Mouse (Mus musculus) layer of hippocampus, postnatal 25 days (tissue): Measurements from ENCODE around the gene Gm9837. TPM values are rescaled to one million over a fixed set of nuclear protein-coding genes. Genes with fewer than 3 reads are reported as not detected.

Source experiments
- DNase-seq, 2 experiments: peaks; one replicate each; pipeline ENCODE4 v3.0.0; 2022; ENCODE audit warnings: mixed read lengths in 2 of 2, low spot score in 1 of 2; ENCODE audit errors: extremely low spot score in 1 of 2
- total RNA-seq, 2 experiments: library from RNA; stranded (reverse); gene quantifications; 2 replicates each; pipeline ENCODE4 v1.2.3; 2021

The Gm9837 gene
- total RNA-seq, 2 experiments from 2014 or later = not detected

- no peak for DNase-seq
These were observed 18.7 kb upstream of the Gm9837 start for GRCm38 (mm10) chr11:53489007-53489406.

GRCm38 (mm10) chr11:53486822-53487594, 16.7 kb upstream of the Gm9837 start:
- no peak for DNase-seq

- no peak for DNase-seq
These were observed 16.1 kb upstream of the Gm9837 start for GRCm38 (mm10) chr11:53486351-53486750.

GRCm38 (mm10) chr11:53485719-53486118, 15.4 kb upstream of the Gm9837 start:
- no peak for DNase-seq

- no peak for DNase-seq
These were observed 13.0 kb upstream of the Gm9837 start for GRCm38 (mm10) chr11:53483159-53483891.

- no peak for DNase-seq
These were observed 10.9 kb upstream of the Gm9837 start for GRCm38 (mm10) chr11:53481088-53481730.

GRCm38 (mm10) chr11:53479783-53480301, 9.6 kb upstream of the Gm9837 start, which contains the start of the genes Gm9945 and Sowaha:
Gene Gm9945 (plus strand): TSS chr11:53480166.
Gene Sowaha (minus strand): TSS chr11:53480274.
- peak; percentile 58 to 66 for DNase-seq

- peak in 1 of 2 experiments; percentile 48 for DNase-seq
These were observed 9.0 kb upstream of the Gm9837 start for GRCm38 (mm10) chr11:53479171-53479782.

GRCm38 (mm10) chr11:53478383-53479170, 8.3 kb upstream of the Gm9837 start:
- peak in 1 of 2 experiments; percentile 43 for DNase-seq

GRCm38 (mm10) chr11:53477833-53478232, 7.6 kb upstream of the Gm9837 start:
- DNase-seq = no peak

GRCm38 (mm10) chr11:53475620-53476019, 5.3 kb upstream of the Gm9837 start:
- no peak for DNase-seq

GRCm38 (mm10) chr11:53472709-53473108, 2.4 kb upstream of the Gm9837 start:
- DNase-seq = no peak

GRCm38 (mm10) chr11:53469294-53469967, 848 bp downstream of the Gm9837 start:
- no peak for DNase-seq

GRCm38 (mm10) chr11:53466231-53466971, 3.9 kb downstream of the Gm9837 start:
- DNase-seq = peak; percentile 76 to 91

- no peak for DNase-seq
These were observed 6.5 kb downstream of the Gm9837 start for GRCm38 (mm10) chr11:53463551-53464424.

- no peak for DNase-seq
These were observed 8.6 kb downstream of the Gm9837 start for GRCm38 (mm10) chr11:53461727-53462126.

- DNase-seq = no peak
These were observed 10.1 kb downstream of the Gm9837 start for GRCm38 (mm10) chr11:53460192-53460591.
